Mouse (Mus musculus) midbrain, embryonic 11.5 days (tissue): ENCODE data around the gene Cars. TPM values are rescaled to one million over a fixed set of nuclear protein-coding genes. Genes with fewer than 3 reads are reported as not detected.

Source experiments
- ATAC-seq: fragments of 200-750 bp; cut with Nextera tagmentation; 2 replicates; pipeline ENCODE4 v1.8.0; 2017; ENCODE audit warnings: moderate TSS enrichment, moderate library complexity; ENCODE audit not compliant: low FRiP score
- DNase-seq: peaks from one replicate; pipeline ENCODE4 v3.0.0; 2015; ENCODE audit warnings: low spot score; ENCODE audit errors: missing footprints
- H3K27ac ChIP-seq: fragments of 300-500 bp; sonication (generic); 2 replicates; pipeline ENCODE4 v1.5.1; 2014; ENCODE audit warnings: low read depth, low read length
- H3K27me3 ChIP-seq: fragments of 300-500 bp; sonication (generic); 2 replicates; pipeline ENCODE4 v1.6.1; 2014; ENCODE audit warnings: mild to moderate bottlenecking, low read length, moderate library complexity, mixed read lengths; ENCODE audit not compliant: control insufficient read depth, insufficient read depth
- H3K36me3 ChIP-seq: fragments of 300-500 bp; sonication (generic); 2 replicates; pipeline ENCODE4 v1.6.1; 2014; ENCODE audit warnings: mild to moderate bottlenecking, low read length, moderate library complexity, mixed read lengths; ENCODE audit not compliant: control insufficient read depth, insufficient read depth
- H3K4me1 ChIP-seq: fragments of 300-500 bp; sonication (generic); 2 replicates; pipeline ENCODE4 v1.6.1; 2014; ENCODE audit warnings: low read length; ENCODE audit not compliant: control insufficient read depth, insufficient read depth
- H3K4me2 ChIP-seq: fragments of 300-500 bp; sonication (generic); 2 replicates; pipeline ENCODE4 v1.6.1; 2014; ENCODE audit warnings: mild to moderate bottlenecking, moderate library complexity
- H3K4me3 ChIP-seq: fragments of 300-500 bp; sonication (generic); 2 replicates; pipeline ENCODE4 v1.5.1; 2014; ENCODE audit warnings: low read depth, low read length
- H3K9ac ChIP-seq: fragments of 300-500 bp; sonication (generic); 2 replicates; pipeline ENCODE4 v1.6.1; 2014; ENCODE audit warnings: low read length
- H3K9me3 ChIP-seq: fragments of 300-500 bp; sonication (generic); 2 replicates; pipeline ENCODE4 v1.6.1; 2016; ENCODE audit warnings: low read length; ENCODE audit not compliant: control insufficient read depth
- WGBS: fragments of 180-500 bp; shearing (Covaris S2); extraction: QIAGEN DNeasy Blood & Tissue Kit; methylation state at CpG from one replicate; pipeline ENCODE4 v1.1.7; 2014; 5-methylcytosine and 5-hydroxymethylcytosine counted together
- microRNA-seq: library from miRNA; unstranded; fragments of <30 nt; microRNA quantifications from one replicate; pipeline ENCODE4, GENCODE M21; 2017
- polyA plus RNA-seq: library from polyadenylated mRNA; unstranded; fragments of >200 nt; fragmentation: Nextera tagmentation; extraction: Ambion mirVana; gene quantifications from 2 replicates; pipeline ENCODE4 v1.2.1, GENCODE M21; 2014

Cars gene
- polyA plus RNA-seq, 1 experiment from 2014 or later: 75.7 TPM

DNA sequence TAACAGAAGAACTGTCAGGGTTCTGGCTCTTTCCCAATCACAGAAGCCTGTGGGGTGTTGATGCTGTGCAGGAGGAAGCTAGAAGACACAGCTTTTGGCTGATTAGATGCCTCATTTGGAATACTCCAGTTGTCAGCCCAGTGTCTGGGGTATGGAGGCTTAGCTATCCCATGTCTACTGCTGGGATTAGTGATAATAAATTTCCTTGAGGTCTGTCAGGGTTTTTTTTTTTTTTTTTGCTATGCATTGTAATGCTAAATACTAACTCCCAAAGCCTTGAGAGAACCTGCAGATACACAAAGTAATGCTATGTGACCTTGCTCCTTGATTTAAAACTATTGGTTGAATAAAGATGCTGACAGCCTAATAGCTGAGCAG lies 88.6 kb downstream of the Cars start:
- Histone ChIP-seq H3K4me2 (no peak overlapping the region), H3K27ac (no peak overlapping the region), H3K36me3 (peaks cover 21% of the 10 kb centered on the region), H3K4me3 (no peak overlapping the region), H3K9me3 (no peaks in the 10 kb centered on the region), H3K4me1 (no peaks in the 10 kb centered on the region), H3K27me3 (no peaks in the 10 kb centered on the region), H3K9ac (no peak overlapping the region)
- no peak for ATAC-seq
- no peak for DNase-seq

DNA sequence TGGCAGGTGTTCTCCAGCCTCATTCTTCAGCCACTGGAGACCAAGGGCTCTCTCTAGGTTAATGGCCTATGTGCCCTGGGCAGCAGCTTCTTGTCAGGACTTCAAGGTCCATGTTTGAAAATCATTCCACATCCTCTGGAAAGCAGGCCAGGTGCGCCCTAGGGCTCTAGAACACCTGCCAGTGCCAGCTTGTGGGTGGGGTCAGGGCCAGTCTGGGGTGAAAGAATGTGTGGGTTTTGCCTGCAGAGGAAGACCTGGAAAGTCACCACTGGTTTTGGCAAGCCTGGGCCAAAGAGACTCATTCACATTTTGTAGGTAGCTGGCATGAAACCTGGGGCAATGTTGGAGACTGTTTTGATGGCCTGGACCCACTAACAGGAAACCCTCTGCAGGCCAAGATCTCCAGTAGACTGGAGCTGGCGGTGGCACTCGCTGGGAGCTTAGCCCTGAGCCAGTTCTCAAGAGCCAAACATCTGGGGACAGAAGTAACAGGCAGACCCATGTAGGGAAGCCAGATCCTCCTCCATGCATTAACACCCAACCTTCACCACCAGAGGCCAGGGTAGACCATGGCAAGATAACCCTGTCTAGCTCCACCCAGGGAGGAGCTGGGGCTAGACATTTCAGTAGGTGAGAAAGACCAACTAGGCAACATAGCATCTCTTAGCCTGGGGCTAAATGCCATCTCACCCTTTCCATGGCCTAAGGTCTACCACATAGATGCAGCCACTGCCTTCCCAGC lies 89.1 kb downstream of the Cars start:
- no peak overlapping the region for H3K27ac ChIP-seq
- H3K36me3 ChIP-seq: peaks cover 21% of the 10 kb centered on the region
- 90% methylated on average over 3 of the region's 3 CpGs for WGBS
- H3K4me2 ChIP-seq: no peak overlapping the region
- no peak overlapping the region for H3K4me3 ChIP-seq
- no peak overlapping the region for H3K9ac ChIP-seq
- H3K9me3 ChIP-seq: no peaks in the 10 kb centered on the region
- ATAC-seq (no peak), DNase-seq (no peak)
- H3K27me3 ChIP-seq: no peaks in the 10 kb centered on the region
- no peaks in the 10 kb centered on the region for H3K4me1 ChIP-seq

DNA sequence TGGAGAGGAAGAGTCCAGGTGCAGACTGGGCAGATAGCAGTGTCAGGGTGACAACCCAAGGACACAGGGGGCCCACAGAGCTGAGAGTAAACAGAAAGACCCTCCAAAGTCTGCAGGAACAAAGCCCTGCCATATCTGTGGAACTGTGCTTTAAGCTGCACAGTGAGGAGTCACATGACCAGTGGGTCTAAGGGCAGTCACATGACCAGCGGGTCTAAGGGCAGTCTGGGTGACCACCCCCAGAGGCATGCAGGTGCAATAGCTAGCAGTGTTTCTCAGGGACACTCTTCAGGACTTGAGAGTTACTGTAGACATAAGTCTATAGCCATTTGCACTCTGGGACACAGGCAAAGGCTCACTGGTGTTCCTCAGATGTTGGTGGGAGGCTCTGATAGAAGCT lies 90.3 kb downstream of the Cars start:
- Histone ChIP-seq H3K27ac (no peak overlapping the region), H3K4me2 (no peak overlapping the region), H3K9ac (no peak overlapping the region), H3K36me3 (peaks cover 17% of the 10 kb centered on the region), H3K4me1 (no peaks in the 10 kb centered on the region), H3K9me3 (no peaks in the 10 kb centered on the region), H3K4me3 (no peak overlapping the region), H3K27me3 (no peaks in the 10 kb centered on the region)
- 63% methylated on average over 1 of the region's 1 CpGs for WGBS
- no peak for DNase-seq
- no peak for ATAC-seq

Small RNA genes within 50 kb of the gene (microRNA-seq; reads per million reads assigned to microRNA genes)
- gene Mir7064: 4.2 reads per million, percentile 19 among the genes with 10 or more reads in this experiment

Other genes starting within 250 kb of the Cars start
- gene Cdkn1c, start 139.0 kb downstream of the Cars start, polyA plus RNA-seq: 789 and 799 TPM in 2 replicates
- gene Slc22a18, start 126.4 kb downstream of the Cars start, polyA plus RNA-seq: 0.16 and 0.30 TPM in 2 replicates
- gene Phlda2, start 96.9 kb downstream of the Cars start, polyA plus RNA-seq: 0.37 and 0.54 TPM in 2 replicates
- 190 and 194 TPM in 2 replicates for gene Nap1l4, start 51.0 kb downstream of the Cars start, polyA plus RNA-seq
- 0.19 and 0.44 TPM in 2 replicates for gene Tnfrsf26, start 28.6 kb upstream of the Cars start, polyA plus RNA-seq
- 8.0 and 9.5 TPM in 2 replicates for gene Tnfrsf22, start 49.6 kb upstream of the Cars start, polyA plus RNA-seq
- 0.29 and 0.44 TPM in 2 replicates for gene Tnfrsf23, start 85.8 kb upstream of the Cars start, polyA plus RNA-seq
- gene Osbpl5, start 156.9 kb upstream of the Cars start, polyA plus RNA-seq: 11.2 and 13.0 TPM in 2 replicates
- gene Mrgprg, start 166.9 kb upstream of the Cars start, polyA plus RNA-seq: not detected in 2 replicates
- 2.7 and 3.7 TPM in 2 replicates for gene Mrgpre, start 184.4 kb upstream of the Cars start, polyA plus RNA-seq
- gene Nadsyn1, start 222.8 kb upstream of the Cars start, polyA plus RNA-seq: 7.9 and 8.3 TPM in 2 replicates
- gene Dhcr7, start 223.1 kb upstream of the Cars start, polyA plus RNA-seq: 88.7 and 89.8 TPM in 2 replicates